Mouse (Mus musculus): ENCODE data around the gene Ppp2r5a.

DNA sequence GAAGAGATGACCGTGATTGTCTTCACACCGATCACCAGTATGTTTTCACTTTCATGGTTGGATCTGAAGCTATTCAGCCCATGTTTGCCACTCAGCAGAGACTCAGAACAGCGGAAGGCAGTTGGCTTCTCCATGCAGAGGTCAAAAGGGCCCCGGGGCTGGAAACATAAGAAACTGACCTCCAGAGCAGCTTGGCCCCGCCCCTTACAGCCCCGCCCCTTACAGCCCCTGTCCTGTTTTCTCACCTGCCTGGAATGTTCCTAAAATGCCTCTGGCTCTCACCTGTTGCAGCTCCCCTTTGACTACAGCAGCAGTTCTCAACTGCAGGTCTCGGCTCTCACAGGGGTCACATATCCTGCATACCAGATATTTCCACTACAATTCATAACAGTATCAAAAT lies 29.5 kb upstream of the Ppp2r5a start:
- TF ChIP-seq CTCF (IDR thresholded peaks at IDR 0.05; ENCODE audit: borderline replicate concordance, insufficient read depth, low read length) (no peak), POLR2A (IDR thresholded peaks at IDR 0.05; ENCODE audit: low read depth, low read length) (no peak)
